Mouse (Mus musculus) inflammation-experienced regulatory T-cells, adult 6 months (primary cell): ENCODE results near the gene Gm45713. TPM values are rescaled to one million over a fixed set of nuclear protein-coding genes. Genes with fewer than 3 reads are reported as not detected.
A peak's percentile ranks its signal among the peaks of the same experiment; 100 is the strongest.
"Not testable (repeated sequence)": the region's sequence is repeated elsewhere in the genome, so short reads cannot be mapped to it uniquely, and the experiment has no call there.

ENCODE experiments used
- ATAC-seq: one replicate; pipeline ENCODE4 v1.8.0; 2017
- polyA plus RNA-seq, 3 experiments: library from polyadenylated mRNA; unstranded; fragments of 100-300 nt; shearing (Covaris generic); gene quantifications; one replicate each; pipeline ENCODE4 v1.2.1; 2017

The Gm45713 gene
- 1 to 10 TPM; 1.4 to 2.4 (median 1.6) TPM for polyA plus RNA-seq

DNA sequence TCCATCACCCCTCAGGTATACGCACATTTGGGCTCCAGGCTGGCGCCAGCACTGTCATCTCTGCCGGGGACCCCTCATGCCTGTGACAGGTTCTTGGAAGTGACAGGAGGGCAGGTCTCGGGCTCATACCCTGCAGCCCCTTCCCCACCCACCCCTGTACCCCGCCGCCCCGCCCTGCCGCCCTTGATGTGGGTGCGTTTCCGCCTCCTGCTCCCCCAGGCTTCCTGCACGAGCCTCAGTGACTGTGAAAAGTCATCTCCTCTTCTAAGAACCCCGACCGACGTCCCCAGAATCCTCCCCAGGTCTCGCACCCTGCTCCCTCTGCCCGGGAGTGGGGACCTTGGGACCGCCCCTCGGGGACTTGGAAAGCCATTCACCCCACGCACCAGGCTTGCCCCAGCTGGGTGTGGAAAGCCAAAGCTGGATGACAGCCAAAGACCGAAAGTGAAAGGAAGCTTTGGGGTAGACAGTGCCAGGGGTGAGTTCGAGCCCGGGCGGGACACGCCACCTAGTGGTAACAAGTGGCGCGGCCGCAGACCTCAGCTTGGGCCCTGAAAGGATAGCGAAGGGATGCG lies at the start of gene Gm45713, which contains the start of gene Flt3l:
TSS of gene Gm45713 (minus strand) at position 239 of the 575 bp plus-strand sequence.
TSS of gene Flt3l (minus strand) at position 440 of the 575 bp plus-strand sequence.
- ATAC-seq = peak; percentile 84

DNA sequence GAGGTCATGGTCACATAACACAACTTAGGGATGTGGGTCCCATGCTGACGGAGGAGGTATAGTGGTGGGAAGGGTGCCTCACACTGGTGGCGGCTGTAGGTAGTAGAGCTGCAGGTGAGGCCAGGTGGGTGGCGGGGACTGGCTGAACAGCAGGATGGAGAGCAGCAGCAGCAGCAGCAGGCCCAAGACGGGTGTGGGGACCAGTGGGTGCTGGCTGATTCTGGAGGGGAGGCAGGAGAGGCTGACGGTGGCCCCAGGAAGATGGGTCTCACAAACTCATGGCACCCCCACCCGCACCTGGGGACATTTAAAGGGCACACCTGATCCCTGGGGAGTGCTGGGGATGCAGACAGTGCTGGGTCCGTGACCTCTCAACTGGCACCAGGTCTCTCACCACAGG lies 47.6 kb upstream of the Gm45713 start:
- no peak for ATAC-seq

GRCm38 (mm10) chr7:45182606-45183005 lies 46.6 kb upstream of the Gm45713 start:
- ATAC-seq = no peak

- peak; percentile 94 for ATAC-seq
Observed at GRCm38 (mm10) chr7:45182199-45182601, 46.2 kb upstream of the Gm45713 start.

- no peak for ATAC-seq
Observed at GRCm38 (mm10) chr7:45181540-45181939, 45.5 kb upstream of the Gm45713 start.

DNA sequence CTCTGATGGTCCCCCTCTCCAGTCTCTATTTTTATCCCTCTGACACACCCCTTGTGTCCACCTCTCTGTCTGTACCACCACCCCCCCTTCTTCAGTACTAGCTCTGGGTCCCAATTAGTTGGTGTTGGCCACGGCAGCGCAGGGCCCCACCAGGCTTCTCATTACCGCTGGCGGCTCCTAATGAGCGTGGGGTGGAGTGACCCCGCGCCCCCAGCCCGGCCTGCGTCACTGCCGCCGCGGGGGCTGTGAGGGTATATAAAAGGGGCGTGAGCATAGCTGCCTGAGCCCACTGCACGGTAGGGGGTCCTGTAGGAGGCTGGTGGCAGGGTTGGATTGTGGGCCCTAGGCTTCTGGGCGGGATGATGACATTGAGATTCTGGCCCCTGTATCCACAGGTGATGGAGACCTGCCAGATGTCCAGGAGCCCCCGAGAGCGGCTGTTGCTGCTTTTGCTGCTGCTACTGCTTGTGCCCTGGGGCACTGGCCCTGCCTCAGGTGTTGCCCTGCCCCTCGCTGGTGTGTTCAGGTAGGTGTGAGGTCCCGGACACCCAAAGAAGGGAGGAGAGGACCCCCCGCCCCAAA lies 45.0 kb upstream of the Gm45713 start, which contains the start of gene Pth2:
TSS of gene Pth2 (plus strand) at position 100 of the 582 bp plus-strand sequence.
- no peak for ATAC-seq

DNA sequence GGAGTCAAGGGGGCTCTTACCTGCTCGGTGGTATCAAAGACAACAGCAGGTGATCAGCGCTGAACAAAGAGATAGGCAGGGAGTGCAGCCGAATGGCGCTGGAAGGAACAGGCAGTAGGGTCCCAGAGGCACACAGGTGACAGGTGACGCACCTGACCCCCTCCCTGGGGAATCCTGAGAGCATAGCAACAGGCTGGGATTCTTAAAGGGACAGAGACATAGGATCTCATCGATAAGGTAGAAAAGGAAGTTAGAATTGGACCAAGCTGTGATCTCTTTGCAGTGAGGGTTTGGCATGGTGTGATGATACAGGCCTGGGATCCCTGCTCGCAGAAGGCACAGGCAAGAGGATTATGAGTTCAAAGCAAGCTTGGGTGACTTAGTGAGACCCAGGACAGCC lies 43.4 kb upstream of the Gm45713 start, which contains the start of gene Gfy:
TSS of gene Gfy (minus strand) at position 101 of the 400 bp plus-strand sequence.
- no peak for ATAC-seq

- no peak for ATAC-seq
Observed at GRCm38 (mm10) chr7:45178550-45178949, 42.5 kb upstream of the Gm45713 start.

- no peak for ATAC-seq
Observed at GRCm38 (mm10) chr7:45176356-45176755, 40.3 kb upstream of the Gm45713 start.

GRCm38 (mm10) chr7:45175929-45176328 lies 39.9 kb upstream of the Gm45713 start:
- no peak for ATAC-seq

GRCm38 (mm10) chr7:45175398-45175797 lies 39.4 kb upstream of the Gm45713 start:
- no peak for ATAC-seq

DNA sequence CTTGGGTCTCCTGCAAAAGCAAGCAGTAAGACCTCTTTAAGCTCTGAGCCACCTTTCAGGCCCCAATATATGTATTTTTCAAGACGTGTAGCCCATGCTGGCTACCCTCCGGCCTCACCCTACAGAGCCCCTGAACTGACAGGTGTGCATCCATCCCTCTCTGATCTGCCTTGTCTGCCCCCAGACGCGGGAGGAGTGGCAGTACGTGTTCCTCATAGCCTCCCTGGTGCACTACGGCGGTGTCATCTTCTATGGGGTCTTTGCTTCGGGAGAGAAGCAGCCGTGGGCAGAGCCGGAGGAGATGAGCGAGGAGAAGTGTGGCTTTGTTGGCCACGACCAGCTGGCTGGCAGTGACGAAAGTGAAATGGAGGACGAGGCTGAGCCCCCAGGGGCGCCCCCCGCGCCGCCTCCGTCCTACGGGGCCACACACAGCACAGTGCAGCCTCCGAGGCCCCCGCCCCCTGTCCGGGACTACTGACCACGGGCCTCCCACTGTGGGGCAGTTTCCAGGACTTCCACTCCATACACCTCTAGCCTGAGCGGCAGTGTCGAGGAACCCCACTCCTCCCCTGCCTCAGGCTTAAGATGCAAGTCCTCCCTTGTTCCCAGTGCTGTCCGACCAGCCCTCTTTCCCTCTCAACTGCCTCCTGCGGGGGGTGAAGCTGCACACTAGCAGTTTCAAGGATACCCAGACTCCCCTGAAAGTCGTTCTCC lies 38.7 kb upstream of the Gm45713 start:
- no peak for ATAC-seq

GRCm38 (mm10) chr7:45173772-45174171 lies 37.7 kb upstream of the Gm45713 start:
- not testable (repeated sequence) for ATAC-seq

DNA sequence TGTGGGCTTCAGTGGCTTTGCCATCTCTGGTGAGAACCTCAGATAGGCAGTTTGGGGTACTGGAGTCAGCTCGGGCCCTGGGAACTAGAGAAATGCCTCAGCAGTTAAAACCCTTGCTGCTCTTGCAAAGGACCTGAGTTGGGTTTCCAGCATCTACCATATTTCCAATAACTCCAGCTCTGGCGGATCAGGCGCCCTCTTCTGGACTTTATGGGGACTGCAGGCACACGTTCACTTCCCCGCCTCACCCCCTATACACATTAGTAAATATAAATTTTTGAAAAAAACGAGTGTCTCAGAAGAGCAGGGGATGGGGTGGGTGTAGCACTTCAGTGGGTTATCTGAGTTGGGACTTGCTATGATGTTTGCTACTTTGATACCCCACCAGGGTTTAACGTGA lies 36.9 kb upstream of the Gm45713 start:
- ATAC-seq = no peak

GRCm38 (mm10) chr7:45169495-45169894 lies 33.5 kb upstream of the Gm45713 start:
- no peak for ATAC-seq

DNA sequence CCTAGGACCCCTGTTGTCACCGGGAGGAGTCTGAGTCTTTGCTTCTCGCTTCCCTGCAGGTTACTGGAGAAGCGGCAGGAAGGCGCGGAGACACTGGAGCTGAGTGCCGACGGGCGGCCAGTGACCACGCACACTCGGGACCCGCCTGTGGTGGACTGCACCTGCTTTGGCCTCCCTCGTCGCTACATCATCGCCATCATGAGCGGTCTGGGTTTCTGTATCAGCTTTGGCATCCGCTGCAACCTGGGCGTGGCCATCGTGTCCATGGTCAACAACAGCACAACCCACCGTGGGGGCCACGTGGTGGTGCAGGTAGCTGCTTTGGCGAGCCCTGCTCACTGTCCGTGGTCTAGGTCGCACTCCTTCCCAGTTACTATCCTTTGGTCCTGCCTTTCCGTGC lies 32.6 kb upstream of the Gm45713 start:
- ATAC-seq = no peak

DNA sequence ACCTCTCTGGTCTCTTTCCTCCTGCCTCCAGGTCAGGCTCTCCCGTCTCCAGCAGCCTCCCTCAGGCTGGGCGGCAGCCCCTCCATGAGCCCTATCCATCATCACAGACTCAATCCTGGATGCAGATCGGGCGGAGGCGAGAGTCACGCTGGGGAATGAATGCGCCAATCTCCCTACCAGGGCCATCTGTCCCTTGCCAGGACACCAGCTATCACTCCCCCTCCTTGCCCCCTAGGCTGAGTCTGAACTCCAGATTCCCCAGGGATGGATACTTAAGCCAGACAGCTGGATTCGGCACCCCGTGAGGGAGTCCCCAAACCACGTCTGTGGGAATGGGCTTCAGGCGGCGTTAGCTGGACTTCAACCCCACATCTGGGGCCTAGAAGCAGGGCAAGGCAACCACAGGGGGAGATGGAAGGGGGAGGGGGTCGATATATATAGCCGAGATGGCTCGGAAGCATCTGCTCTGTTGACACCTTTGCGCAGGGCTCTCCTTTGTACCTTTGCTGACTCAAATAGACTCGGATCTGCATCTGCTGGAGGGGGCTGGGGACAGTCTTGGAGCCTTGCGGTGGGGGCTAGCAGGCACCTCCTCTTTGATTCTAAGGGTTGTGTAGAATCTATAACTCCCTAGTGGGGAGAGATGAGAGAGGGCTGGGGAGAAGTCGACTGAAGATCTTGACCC lies 31.9 kb upstream of the Gm45713 start:
- no peak for ATAC-seq

DNA sequence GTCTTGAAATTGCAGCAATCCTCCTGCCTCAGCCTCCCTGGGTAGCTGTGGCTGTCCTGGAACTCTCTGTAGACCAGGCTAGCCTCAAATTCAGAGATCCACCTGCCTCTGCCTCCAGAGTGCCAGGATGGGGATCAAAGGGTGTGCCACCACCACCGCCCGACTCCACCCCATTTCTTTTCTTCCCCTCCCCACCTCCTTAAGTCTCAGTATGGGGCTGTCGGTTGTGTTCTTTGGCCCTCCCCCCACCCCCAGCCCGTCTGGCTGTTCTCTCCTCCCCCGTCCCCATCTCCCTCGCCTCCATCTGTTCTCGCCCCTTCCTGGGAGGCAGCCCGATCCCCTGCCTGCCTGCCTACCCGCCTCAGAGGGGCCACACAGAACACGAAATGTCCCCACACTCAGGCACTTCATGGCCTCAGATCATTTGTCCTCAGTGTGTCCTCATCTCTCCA lies 30.9 kb upstream of the Gm45713 start:
- no peak for ATAC-seq

GRCm38 (mm10) chr7:45165701-45166100 lies 29.7 kb upstream of the Gm45713 start:
- no peak for ATAC-seq

- ATAC-seq = no peak
Observed at GRCm38 (mm10) chr7:45164833-45165232, 28.8 kb upstream of the Gm45713 start.

DNA sequence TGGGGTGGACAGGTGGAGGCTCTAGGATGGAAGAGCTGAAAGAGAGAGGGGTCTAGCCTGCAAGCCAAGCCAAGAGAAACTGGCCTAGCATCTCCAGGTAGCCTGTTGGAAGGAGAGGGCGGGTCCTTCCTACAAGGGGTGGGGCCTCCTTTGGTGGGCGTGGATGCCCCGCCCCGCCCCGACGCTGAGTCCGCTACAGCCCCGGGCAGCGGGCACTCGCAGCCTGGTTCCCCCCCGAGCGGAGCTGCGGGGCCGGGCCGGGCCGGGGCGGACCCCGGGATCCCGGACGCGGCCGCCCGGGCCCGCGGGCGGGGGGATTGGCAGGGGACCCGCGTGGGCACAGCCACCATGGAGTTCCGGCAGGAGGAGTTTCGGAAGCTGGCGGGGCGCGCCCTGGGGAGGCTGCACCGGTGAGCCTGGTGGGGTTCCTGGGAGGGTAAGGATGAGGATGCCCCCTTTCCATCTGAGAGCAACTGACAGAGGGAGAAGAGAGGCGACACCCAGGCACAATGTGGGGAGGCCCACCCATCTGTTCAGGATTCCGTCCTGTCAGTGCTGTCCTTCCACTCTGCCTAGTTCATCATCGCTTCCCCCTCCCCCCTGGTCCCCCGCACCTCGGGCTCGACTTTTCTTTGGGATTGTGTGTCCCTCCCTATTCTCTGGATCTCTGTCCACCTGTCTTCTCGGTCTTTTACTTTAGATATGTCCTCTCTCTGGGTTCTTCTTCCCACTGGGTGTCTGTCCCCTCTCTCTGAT lies 27.9 kb upstream of the Gm45713 start, which contains the start of gene Slc17a7:
TSS of gene Slc17a7 (plus strand) at position 215 of the 756 bp plus-strand sequence.
- ATAC-seq = no peak

GRCm38 (mm10) chr7:45162996-45163615 lies 27.1 kb upstream of the Gm45713 start:
- ATAC-seq = no peak
